Mouse (Mus musculus) layer of hippocampus, adult 18-20 months (tissue): ENCODE results near the gene Tmem117. TPM values are rescaled to one million over a fixed set of nuclear protein-coding genes. Genes with fewer than 3 reads are reported as not detected.

ENCODE experiments used
- DNase-seq, 2 experiments: peaks; one replicate each; pipeline ENCODE4 v3.0.0; 2022; ENCODE audit warnings: low spot score in 2 of 2
- long read RNA-seq: library from polyadenylated mRNA; stranded (forward); transcript quantifications from one replicate; pipeline ENCODE4 v2.0.0, GENCODE M21; 2021
- total RNA-seq, 2 experiments: library from RNA; stranded (reverse); gene quantifications; 2 replicates each; pipeline ENCODE4 v1.2.3; 2021

Tmem117 gene
- total RNA-seq = 1 to 10 TPM; 7.7 to 8.4 TPM
- long read RNA-seq, partial matches to known transcripts = 0 of 4 reads
- long read RNA-seq, other reads (novel, unspliced or antisense) = 0 of 4 reads

- DNase-seq = peak in 1 of 2 experiments; percentile 31
Observed at GRCm38 (mm10) chr15:94628830-94629601, at the start of gene Tmem117. Gene Tmem117, plus strand, starts transcription at chr15:94629232.

DNA sequence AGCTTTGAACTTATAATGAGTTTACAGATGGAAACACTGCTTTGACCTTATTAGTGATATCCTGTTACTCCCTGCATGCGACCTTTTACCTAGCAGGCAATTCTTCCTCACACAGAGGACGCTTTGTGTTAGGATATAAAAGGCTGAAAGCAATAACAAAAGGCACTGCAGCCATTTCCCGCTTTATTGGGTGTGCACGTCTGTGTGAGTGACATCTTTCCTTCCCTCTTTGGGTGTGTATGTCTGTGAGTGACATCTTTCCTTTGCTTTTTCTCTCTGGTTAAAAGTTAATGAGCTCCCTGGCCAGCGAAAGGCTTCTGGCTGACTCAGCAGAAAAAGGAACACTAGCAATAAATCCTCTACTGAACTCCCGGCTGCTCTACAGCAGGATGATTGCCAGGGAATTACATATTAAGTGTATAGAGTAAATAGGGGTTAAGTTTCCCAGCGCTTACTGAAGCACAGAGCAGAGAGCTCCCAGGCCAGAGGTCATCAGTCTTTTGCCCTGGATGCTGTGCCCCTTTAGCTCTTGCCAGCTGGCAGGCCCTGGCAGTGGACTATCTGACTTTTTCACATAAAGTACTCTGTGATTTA, 46.9 kb upstream of the Tmem117 start:
- no peak for DNase-seq

DNA sequence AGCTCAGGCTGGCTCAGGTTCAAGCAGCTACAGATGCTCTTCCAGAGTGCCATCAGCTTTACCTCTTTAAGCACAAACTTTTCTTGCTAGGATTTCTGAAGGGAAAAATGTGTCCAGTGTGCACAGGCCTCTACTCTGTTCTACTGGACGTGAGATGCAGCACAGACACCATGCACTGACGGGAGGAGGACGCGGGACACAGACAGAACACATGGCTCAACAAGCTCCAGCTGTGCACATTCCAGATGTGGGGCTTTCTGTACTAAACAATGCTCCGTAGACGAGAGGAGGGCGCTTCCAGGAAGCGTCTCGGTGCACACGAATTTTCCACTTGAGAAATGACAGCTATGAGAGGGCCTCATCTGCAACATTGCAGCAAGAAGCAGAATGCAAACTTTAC, 45.9 kb upstream of the Tmem117 start:
- DNase-seq = no peak

DNA sequence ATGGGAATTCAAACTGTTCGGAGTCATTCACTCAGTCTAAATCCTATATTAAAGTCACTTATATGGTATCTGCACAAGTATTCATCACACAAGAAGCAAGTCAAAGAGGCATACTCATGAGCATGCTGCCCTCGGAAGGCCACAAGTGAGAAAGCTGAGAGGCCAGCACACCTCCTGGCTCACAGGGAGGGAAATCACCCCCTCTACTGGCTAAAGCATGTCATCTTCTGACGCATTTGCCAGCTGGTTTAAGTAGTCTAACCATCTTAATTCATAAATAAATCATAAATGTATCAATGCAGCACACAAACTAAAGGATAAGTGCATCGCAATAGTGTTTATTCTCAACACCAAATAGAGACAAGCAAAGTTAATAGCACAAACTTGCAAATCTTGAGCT, 44.3 kb upstream of the Tmem117 start:
- DNase-seq = no peak

DNA sequence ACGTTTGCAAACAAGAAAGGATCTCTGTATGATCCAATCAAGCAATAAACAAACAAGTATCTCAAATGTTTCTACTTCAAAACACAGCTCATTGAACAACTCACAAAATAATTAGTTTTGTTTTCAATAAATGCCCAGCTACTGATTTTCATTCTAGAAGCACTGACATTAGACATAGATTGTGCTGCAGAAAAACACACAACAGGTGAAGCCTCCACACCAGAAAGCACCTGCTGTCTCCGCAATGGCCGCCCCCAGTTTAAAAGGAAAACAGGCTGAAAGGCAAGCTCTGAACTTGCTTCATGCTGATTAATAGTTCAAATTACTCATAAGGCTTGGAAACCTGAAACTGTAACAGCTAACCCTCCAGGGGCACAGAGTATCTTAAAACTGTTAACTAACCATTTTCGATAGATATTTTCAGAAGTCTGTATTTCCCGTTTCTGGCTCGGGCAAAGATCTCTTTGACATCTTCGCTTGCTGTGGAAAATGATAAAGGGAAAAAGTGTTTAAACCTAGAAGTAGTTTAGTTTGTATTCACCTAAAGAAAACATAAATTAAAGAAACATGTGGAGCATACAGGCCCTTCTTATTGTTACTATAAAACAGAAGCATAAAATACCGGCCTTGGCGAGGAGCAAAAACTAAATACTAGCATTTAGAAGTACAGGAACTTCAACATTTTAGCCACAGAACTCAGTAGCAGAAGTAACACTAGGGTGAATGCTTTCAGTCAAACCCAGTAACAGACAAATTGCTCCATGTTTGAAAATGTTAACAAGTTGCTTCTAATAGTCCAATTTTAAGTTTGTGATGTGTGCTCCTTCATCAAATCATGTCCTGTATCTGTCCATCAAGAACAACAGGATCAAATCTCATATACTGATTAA, 41.0 kb upstream of the Tmem117 start:
- DNase-seq = no peak

GRCm38 (mm10) chr15:94589219-94590075, 39.6 kb upstream of the Tmem117 start, which contains the start of gene Twf1:
Gene Twf1, minus strand, starts transcription at chr15:94589889.
- DNase-seq = peak; percentile 96 to 99

GRCm38 (mm10) chr15:94590083-94590482, 38.9 kb upstream of the Tmem117 start:
- DNase-seq = no peak

- no peak for DNase-seq
Observed at GRCm38 (mm10) chr15:94591356-94591755, 37.7 kb upstream of the Tmem117 start.

DNA sequence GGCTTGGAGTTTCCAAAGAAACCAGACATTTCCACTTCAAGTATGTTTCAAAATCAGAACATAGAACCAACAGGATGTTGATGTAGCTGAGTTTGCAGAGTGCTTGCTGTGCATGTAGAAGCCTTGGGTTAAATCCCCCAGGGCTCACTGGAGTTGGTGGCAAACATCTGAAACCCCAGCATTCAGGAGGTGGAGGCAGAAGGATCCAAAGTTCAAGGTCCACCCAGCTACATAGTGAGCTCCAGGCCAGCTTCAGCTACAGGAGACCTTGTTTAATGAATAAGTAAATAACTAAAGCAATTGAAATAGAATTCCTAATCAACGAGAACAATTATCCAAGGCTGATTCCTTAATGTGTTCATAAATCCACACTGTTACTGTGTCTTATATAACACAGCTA, 35.4 kb upstream of the Tmem117 start:
- no peak for DNase-seq

GRCm38 (mm10) chr15:94600145-94600707, 28.8 kb upstream of the Tmem117 start:
- no peak for DNase-seq

DNA sequence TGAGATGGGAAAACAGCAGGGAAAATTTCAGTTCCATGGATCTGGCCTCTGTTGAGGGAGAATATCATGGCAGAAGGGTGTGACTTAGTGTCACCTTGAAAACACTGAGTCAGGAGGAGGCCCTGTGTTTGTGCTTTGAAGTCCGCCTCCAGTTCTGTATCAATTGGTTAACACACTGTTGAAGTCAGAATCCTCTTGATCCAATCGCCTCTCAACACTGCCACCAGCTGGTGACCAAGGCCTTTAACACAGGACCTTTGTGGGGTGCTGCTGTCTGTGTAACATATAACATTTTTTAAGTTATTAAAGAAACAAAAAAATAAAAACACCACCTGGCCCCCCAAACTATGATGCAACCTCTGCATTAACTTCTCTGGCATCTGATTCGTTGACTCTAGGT, 27.7 kb upstream of the Tmem117 start:
- peak in 1 of 2 experiments; percentile 55 for DNase-seq

- no peak for DNase-seq
Observed at GRCm38 (mm10) chr15:94602441-94602840, 26.6 kb upstream of the Tmem117 start.

DNA sequence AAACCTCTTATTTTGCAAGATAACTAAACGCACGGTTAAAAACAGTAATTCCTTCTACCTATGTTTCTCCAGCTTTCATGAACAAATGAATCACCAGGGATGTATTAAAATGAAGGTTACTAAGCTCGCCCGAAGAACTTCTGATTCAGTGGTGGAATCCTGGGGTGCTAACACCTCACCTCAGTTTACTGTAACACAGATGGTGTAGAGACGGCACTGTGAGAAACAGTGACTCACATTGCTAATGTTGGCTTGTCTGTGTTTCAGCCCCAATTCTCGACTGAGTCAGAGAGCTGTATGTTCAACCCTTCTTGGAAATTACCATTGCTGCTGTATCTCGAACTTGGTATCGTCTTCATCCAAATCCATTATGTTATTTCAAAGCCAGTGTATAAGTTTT, 21.3 kb upstream of the Tmem117 start:
- DNase-seq = peak in 1 of 2 experiments; percentile 50

- no peak for DNase-seq
Observed at GRCm38 (mm10) chr15:94616036-94616435, 13.0 kb upstream of the Tmem117 start.

GRCm38 (mm10) chr15:94620909-94621308, 8.1 kb upstream of the Tmem117 start:
- DNase-seq = no peak

DNA sequence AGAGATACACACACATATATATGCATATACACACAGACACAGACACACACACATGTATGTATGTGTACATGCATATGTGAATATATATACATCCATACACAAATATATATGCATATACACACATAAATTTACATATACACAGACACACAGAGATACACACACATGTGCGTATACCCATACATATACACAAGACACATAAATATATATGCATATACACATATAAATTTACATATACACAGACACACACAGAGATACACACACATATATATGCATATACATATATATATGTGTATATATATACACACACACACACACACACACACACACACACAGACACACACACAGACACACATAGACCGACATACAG, 586 bp upstream of the Tmem117 start:
- no peak for DNase-seq

DNA sequence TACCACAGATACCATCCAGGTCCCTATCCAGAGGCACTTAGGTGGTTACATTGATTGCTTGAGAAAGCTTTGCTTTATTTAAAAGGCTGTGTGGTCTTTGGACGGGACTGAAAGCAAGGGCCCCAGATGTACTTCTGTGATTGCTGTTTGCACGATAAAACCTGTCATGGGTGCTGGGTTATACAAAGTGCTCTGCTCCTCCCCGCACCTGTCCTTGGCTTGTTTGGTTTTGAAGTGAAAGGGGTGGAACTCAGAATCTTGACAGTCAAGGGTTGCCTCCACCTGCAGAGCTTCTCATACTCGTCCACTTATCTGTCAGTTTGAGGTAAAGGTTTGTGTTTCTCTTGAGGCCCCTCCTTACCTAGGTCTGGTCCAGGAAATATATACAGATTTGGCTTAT, 1.5 kb downstream of the Tmem117 start:
- no peak for DNase-seq

- DNase-seq = no peak
Observed at GRCm38 (mm10) chr15:94634524-94634923, 5.5 kb downstream of the Tmem117 start.

GRCm38 (mm10) chr15:94638207-94638606, 9.2 kb downstream of the Tmem117 start:
- DNase-seq = no peak

GRCm38 (mm10) chr15:94639126-94639525, 10.1 kb downstream of the Tmem117 start:
- no peak for DNase-seq
